8 mouse cellular contexts compared by ENCODE assay signal in the genomic region with DNA sequence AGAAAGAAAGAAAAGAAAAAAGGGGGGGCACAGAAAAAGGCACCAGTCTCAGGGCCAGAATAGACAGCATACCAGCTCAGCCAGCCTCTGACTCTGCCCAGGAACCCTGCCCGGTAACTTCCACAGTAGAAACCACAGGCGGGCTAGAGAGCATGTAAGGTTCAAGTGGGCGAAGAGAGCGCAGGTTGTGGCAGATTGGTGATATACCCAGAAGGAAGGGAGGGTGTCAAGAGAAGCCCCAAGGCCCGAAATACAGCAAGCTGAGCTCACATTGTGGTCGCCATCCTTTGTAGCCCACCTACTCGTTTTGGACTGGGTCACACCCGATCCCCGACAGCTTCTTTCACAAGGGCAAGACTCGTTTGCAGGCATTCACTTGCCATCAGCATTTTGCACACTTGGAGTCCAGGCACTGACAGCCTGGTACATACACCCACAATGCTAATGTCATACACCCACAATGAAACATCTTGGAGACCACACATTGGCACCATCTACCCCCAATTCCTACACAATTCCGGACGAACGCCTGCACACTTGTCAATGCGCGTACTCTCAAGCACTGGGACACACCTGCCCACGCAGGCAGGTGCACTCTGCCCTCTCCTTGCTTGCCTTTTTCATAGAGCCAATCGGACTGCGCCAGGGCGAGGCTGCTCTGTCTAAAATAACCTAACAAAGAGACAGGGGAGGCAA. TPM values are rescaled to one million over a fixed set of nuclear protein-coding genes. Genes with fewer than 3 reads are reported as not detected.
A peak's percentile ranks its signal among the peaks of the same experiment; 100 is the strongest.
DNase-seq lines count a peak whose midpoint lies in the region; ATAC-seq and TF ChIP-seq lines count a peak whose summit lies in the region.

No protein-coding gene starts in this region.

- no peaks in the 10 kb centered on the region for H3K36me3 ChIP-seq in forebrain, embryonic 11.5 days (ENCODE audit: control insufficient read depth, insufficient read depth, low read length)
- no peaks in the 10 kb centered on the region for H3K36me3 ChIP-seq in hindbrain, postnatal 0 days (ENCODE audit: insufficient read depth, low read length)
- H3K36me3 ChIP-seq in midbrain, embryonic 11.5 days (ENCODE audit: control insufficient read depth, insufficient read depth, low read length): no peaks in the 10 kb centered on the region
- H3K36me3 ChIP-seq in testis, adult 2 months (ENCODE audit: control insufficient read depth, insufficient read depth, low read length): peaks cover 3% of the 10 kb centered on the region; the same call in 1 of the 2 replicates

- WGBS in forebrain, embryonic 11.5 days: 3% methylated on average over 19 of the region's 19 CpGs
- 2% methylated on average over 19 of the region's 19 CpGs for WGBS in hindbrain, postnatal 0 days
- 5% methylated on average over 19 of the region's 19 CpGs for WGBS in midbrain, embryonic 11.5 days

- peak; percentile 22; the same call in 1 of the 2 replicates for ATAC-seq in forebrain, embryonic 11.5 days (replicated peaks; ENCODE audit: low FRiP score)
- peak; percentile 16 for ATAC-seq in hindbrain, postnatal 0 days
- peak; percentile 26; the same call in 1 of the 2 replicates for ATAC-seq in midbrain, embryonic 11.5 days (ENCODE audit: low FRiP score)
- ATAC-seq in activated CD4-positive, CD25-positive, alpha-beta regulatory T cell, adult 4 months: no peak

- peak overlapping the region; percentile 58 for H3K4me3 ChIP-seq in forebrain, embryonic 11.5 days (ENCODE audit: low read depth, low read length)
- H3K4me3 ChIP-seq in hindbrain, postnatal 0 days (ENCODE audit: low read length): peak overlapping the region; percentile 75
- peak overlapping the region; percentile 48 for H3K4me3 ChIP-seq in midbrain, embryonic 11.5 days (ENCODE audit: low read depth, low read length)
- peak overlapping the region; percentile 89 for H3K4me3 ChIP-seq in testis, adult 2 months (ENCODE audit: control insufficient read depth, low read depth, low read length)

- H3K27me3 ChIP-seq in forebrain, embryonic 11.5 days (ENCODE audit: control insufficient read depth, insufficient read depth, low read length): peaks cover 22% of the 10 kb centered on the region
- no peaks in the 10 kb centered on the region for H3K27me3 ChIP-seq in hindbrain, postnatal 0 days (ENCODE audit: insufficient read depth, low read length)
- H3K27me3 ChIP-seq in midbrain, embryonic 11.5 days (ENCODE audit: control insufficient read depth, insufficient read depth, low read length): peaks cover 17% of the 10 kb centered on the region
- no peaks in the 10 kb centered on the region for H3K27me3 ChIP-seq in testis, adult 2 months (ENCODE audit: control insufficient read depth, insufficient read depth, low read length)

- DNase-seq in thymus, postnatal 4 days: peak; percentile 3
- DNase-seq in thymus, postnatal 10 days (ENCODE audit: low spot score in 2 of 2): no peak
- peak; percentile 59 for DNase-seq in forebrain, embryonic 11.5 days (ENCODE audit: low spot score)
- peak; percentile 40 for DNase-seq in hindbrain, postnatal 0 days (ENCODE audit: low spot score)
- DNase-seq in left cerebral cortex, adult 8-10 months (ENCODE audit: low spot score in 2 of 2): peak; percentile 49 to 76
- peak; percentile 93 for DNase-seq in midbrain, embryonic 11.5 days (ENCODE audit: low spot score, missing footprints)

- H3K4me1 ChIP-seq in forebrain, embryonic 11.5 days (replicated peaks; ENCODE audit: control insufficient read depth, insufficient read depth, low read length): peaks cover 14% of the 10 kb centered on the region
- peaks cover 10% of the 10 kb centered on the region; the same call in 1 of the 2 replicates for H3K4me1 ChIP-seq in hindbrain, postnatal 0 days (ENCODE audit: insufficient read depth, low read length)
- peaks cover 10% of the 10 kb centered on the region for H3K4me1 ChIP-seq in midbrain, embryonic 11.5 days (ENCODE audit: control insufficient read depth, insufficient read depth, low read length)
- peaks cover 19% of the 10 kb centered on the region for H3K4me1 ChIP-seq in testis, adult 2 months (ENCODE audit: control insufficient read depth, insufficient read depth, low read length)

- H3K27ac ChIP-seq in forebrain, embryonic 11.5 days (ENCODE audit: low read depth, low read length): no peak overlapping the region
- peak overlapping the region; percentile 78 for H3K27ac ChIP-seq in hindbrain, postnatal 0 days
- no peak overlapping the region for H3K27ac ChIP-seq in midbrain, embryonic 11.5 days (ENCODE audit: low read depth, low read length)
- H3K27ac ChIP-seq in testis, adult 2 months (ENCODE audit: control insufficient read depth, insufficient read depth, low read depth, low read length): peak overlapping the region; percentile 0

- H3K4me2 ChIP-seq in forebrain, embryonic 11.5 days (ENCODE audit: low read depth, low read length, severe bottlenecking): peak overlapping the region; percentile 88
- peak overlapping the region; percentile 92 for H3K4me2 ChIP-seq in hindbrain, postnatal 0 days (ENCODE audit: low read depth, low read length)
- H3K4me2 ChIP-seq in midbrain, embryonic 11.5 days: peak overlapping the region; percentile 83

- H3K9ac ChIP-seq in forebrain, embryonic 11.5 days (ENCODE audit: low read length): peak overlapping the region; percentile 62
- H3K9ac ChIP-seq in hindbrain, postnatal 0 days (replicated peaks; ENCODE audit: low read length): peak overlapping the region; percentile 67
- peak overlapping the region; percentile 69 for H3K9ac ChIP-seq in midbrain, embryonic 11.5 days (ENCODE audit: low read length)

- H3K9me3 ChIP-seq in forebrain, embryonic 11.5 days (ENCODE audit: control insufficient read depth, low read length): no peaks in the 10 kb centered on the region
- no peaks in the 10 kb centered on the region for H3K9me3 ChIP-seq in hindbrain, postnatal 0 days (ENCODE audit: low read length)
- no peaks in the 10 kb centered on the region for H3K9me3 ChIP-seq in midbrain, embryonic 11.5 days (ENCODE audit: control insufficient read depth, low read length)

- TF ChIP-seq POLR2A in testis, adult 2 months (IDR thresholded peaks at IDR 0.05; ENCODE audit: control insufficient read depth, low read depth, low read length): no peak

- no peak for TF ChIP-seq CTCF in hindbrain, postnatal 0 days (IDR thresholded peaks at IDR 0.05; ENCODE audit: low read depth)
- no peak for TF ChIP-seq CTCF in testis, adult 2 months (IDR thresholded peaks at IDR 0.05; ENCODE audit: control insufficient read depth, insufficient read depth, insufficient replicate concordance, low read depth, low read length)

RNA-seq across cellular contexts. Expression of a gene that starts 0.8 kb away (rescaled TPM):
- polyA plus RNA-seq in forebrain, embryonic 11.5 days (2014; fragmentation: Nextera tagmentation; extraction: Ambion mirVana): 17.4 and 19.4 TPM in 2 replicates
- total RNA-seq in hindbrain, postnatal 0 days (2014; rRNA removed): 85.0 and 85.7 TPM in 2 replicates
- polyA plus RNA-seq in hindbrain, postnatal 0 days (2015; fragmentation: Nextera tagmentation; extraction: Ambion mirVana): 46.5 and 48.0 TPM in 2 replicates
- 10 to 100 TPM; 59.8 to 66.2 (median 64.1) TPM for total RNA-seq in left cerebral cortex, adult 8-10 months (2022)
- polyA plus RNA-seq in midbrain, embryonic 11.5 days (2014; fragmentation: Nextera tagmentation; extraction: Ambion mirVana): 28.3 and 30.5 TPM in 2 replicates
- polyA plus RNA-seq in testis, adult 2 months (2012; rRNA removed): 14.9 and 17.4 TPM in 2 replicates
- polyA plus RNA-seq in activated CD4-positive, CD25-positive, alpha-beta regulatory T cell, adult 4 months (2017; shearing (Covaris generic)): under 1 TPM in 1 of 2 experiments, not detected in 1; 0.50 TPM

Comparison
In these comparisons a context has a peak if more than half of its experiments do, and no peak if none do; other contexts are left out.
1. DNase-seq: peak in thymus, postnatal 4 days (single experiment), forebrain, embryonic 11.5 days (single experiment), hindbrain, postnatal 0 days (single experiment), left cerebral cortex, adult 8-10 months (2 of 2) and midbrain, embryonic 11.5 days (single experiment); none in thymus, postnatal 10 days (0 of 2).
2. H3K27ac ChIP-seq: peak in hindbrain, postnatal 0 days (single experiment) and testis, adult 2 months (single experiment); none in forebrain, embryonic 11.5 days (single experiment) and midbrain, embryonic 11.5 days (single experiment).
3. RNA of a gene that starts 0.8 kb away (polyA plus RNA-seq): 46.5 to 48.0 TPM in hindbrain, postnatal 0 days, 28.3 to 30.5 TPM in midbrain, embryonic 11.5 days, 17.4 to 19.4 TPM in forebrain, embryonic 11.5 days and 14.9 to 17.4 TPM in testis, adult 2 months; 0.50 TPM in activated CD4-positive, CD25-positive, alpha-beta regulatory T cell, adult 4 months; every median in the first group is over 10 times any median in the second.
4. Peak in every context shown above with its lines, with median percentiles within 50 percentile points of each other: H3K4me2 ChIP-seq, H3K4me3 ChIP-seq and H3K9ac ChIP-seq.